Mouse (Mus musculus): ENCODE measurements around the gene Tmem30b. TPM values are rescaled to one million over a fixed set of nuclear protein-coding genes. Genes with fewer than 3 reads are reported as not detected.

The Tmem30b gene
- polyA plus RNA-seq, 1 experiment, result 15.5 TPM

DNA sequence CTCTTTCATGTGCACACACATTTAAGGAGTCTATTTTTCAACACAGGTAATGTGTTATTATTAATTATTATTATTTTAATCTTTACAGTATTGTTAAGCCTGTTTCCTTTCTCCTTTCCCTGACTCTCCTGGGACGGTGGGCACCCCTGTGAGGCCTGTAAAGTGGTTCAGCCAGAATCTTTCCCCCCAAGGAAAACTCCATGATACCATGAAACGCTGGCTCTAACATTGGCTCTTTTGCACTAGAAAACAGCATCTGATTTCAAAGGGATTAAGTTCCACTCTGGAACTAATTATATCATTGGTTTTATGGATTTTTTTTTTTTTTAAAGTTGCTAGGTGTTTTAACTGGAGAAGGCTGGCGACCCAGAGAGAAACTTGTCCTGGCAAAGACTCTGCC, 24.2 kb downstream of the Tmem30b start:
- WGBS, result 87% methylated on average over 3 of the region's 3 CpGs
- TF ChIP-seq CTCF (IDR thresholded peaks at IDR 0.05; ENCODE audit: insufficient read depth, low read length), result no peak
- Histone ChIP-seq H3K4me3 (replicated peaks; ENCODE audit: extremely low read depth, low read depth, low read length) (no peak overlapping the region), H3K4me1 (ENCODE audit: control insufficient read depth, insufficient read depth, low read length) (no peaks in the 10 kb centered on the region)
- no peak for DNase-seq

DNA sequence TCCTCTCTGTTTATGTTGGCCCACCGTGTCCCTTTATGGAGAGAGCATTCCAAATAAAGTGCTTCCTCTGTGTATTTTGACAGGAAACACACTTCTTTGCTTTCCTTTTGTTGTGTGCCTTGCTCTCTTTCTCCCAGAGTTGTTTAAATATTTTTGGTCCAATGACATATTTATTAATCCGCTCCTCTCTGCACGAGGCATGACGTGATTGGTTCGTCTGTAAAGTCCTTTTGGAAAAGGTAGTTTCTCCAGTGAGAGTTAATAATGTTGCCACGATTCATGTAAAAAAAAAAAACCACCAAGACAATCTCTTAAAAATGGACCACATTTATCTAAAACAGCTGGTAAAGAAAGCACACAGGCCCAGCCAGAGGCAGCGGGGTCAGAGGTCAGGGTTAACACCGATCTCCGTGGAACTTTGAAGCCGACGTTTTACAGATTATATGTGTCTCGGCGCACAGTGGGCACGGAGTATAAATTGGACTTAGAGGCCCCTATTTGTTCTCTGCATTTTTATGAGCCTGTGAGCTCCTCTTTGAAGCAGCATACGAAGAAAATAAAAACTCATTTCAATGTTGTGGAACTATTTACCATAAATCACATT, 24.9 kb downstream of the Tmem30b start:
- 58% methylated on average over 15 of the region's 15 CpGs for WGBS
- H3K4me1 ChIP-seq (ENCODE audit: control insufficient read depth, insufficient read depth, low read length), result no peaks in the 10 kb centered on the region

DNA sequence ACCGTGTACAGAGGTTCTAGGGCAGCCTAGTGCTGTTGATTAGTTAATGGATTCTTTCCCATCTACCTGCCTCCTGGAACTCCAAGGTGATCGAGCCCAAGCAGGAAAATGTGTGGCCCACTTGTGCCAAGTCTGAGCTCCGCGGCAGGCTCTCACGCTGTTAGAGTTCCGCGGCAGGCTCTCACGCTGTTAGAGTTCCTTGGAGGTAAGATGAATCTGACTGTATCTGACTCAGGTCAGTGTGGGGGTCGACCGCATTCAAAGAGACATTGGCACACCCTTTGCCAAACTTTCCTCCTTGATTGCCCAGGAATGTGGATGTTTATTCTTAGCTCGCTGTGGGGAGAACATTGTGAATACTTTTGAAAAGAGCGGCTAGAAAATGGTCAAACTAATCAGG, 28.4 kb downstream of the Tmem30b start:
- no peak for DNase-seq
- TF ChIP-seq POLR2A (IDR thresholded peaks at IDR 0.05; ENCODE audit: borderline replicate concordance, extremely low read depth, low read depth, low read length) (no peak), CTCF (IDR thresholded peaks at IDR 0.05; ENCODE audit: insufficient read depth, low read length) (no peak)
- WGBS, result 42% methylated on average over 12 of the region's 12 CpGs
- H3K4me3 ChIP-seq (replicated peaks; ENCODE audit: extremely low read depth, low read depth, low read length), result no peak overlapping the region
- H3K4me1 ChIP-seq (ENCODE audit: control insufficient read depth, insufficient read depth, low read length), result no peaks in the 10 kb centered on the region

More for the DNA sequence above, 24.9 kb downstream of the Tmem30b start:
- no peak overlapping the region for H3K4me3 ChIP-seq (replicated peaks; ENCODE audit: extremely low read depth, low read depth, low read length)
- TF ChIP-seq POLR2A (IDR thresholded peaks at IDR 0.05; ENCODE audit: borderline replicate concordance, extremely low read depth, low read depth, low read length) (no peak), CTCF (IDR thresholded peaks at IDR 0.05; ENCODE audit: insufficient read depth, low read length) (no peak)
- DNase-seq, result no peak

DNA sequence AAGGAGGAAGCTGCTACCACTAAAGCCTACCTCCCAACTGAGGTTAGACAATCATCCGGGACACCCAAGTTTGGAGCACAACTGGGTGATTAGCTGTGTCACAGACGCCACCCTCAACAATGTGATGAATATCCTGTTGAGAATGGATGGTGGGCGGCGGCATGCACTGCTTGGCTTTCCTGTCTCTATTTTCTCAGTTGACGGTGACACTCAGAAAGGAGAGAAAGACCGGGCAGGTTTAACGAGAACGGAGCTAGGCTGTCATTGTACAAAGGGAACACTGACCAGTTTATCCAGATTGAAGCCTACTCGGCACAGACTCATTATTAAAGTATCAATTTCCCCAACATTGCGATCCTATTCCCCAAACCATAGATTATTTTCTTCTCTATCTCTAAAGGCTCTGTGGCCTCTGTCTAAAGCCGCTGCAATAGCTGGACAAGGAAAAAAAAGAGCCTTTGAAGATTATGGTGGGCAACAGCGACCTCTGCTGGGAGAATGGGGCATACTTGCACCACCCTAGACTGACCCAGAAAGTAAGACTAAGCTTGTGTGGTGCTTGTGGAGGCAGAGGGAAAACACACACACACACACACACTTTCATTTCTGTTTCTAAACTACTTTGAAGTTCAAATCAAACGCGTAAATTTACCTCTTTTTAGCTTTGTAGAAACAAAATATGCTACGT, 29.0 kb downstream of the Tmem30b start:
- TF ChIP-seq POLR2A (IDR thresholded peaks at IDR 0.05; ENCODE audit: borderline replicate concordance, extremely low read depth, low read depth, low read length) (no peak), CTCF (IDR thresholded peaks at IDR 0.05; ENCODE audit: insufficient read depth, low read length) (peak; percentile 86)
- H3K4me1 ChIP-seq (ENCODE audit: control insufficient read depth, insufficient read depth, low read length), result no peaks in the 10 kb centered on the region

DNA sequence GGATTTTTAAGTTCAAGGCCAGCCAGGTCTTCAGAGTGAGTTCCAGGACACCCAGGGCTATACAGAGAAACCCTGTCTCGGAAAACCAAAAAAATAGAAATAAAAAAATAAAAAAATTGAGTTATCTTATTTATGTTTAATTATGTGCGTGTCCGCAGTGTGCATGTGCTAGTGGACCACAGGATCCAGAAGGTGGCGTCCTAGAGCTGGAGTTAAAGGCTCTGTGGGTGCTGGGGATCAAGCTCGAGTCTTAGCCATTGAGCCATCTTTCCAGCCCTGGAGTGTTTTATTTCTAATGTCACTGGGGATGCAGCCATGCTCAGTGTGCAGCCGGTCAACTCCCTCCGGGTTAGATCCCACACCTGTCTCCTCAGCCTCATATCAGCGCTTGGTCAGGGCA, 29.7 kb downstream of the Tmem30b start:
- TF ChIP-seq CTCF (IDR thresholded peaks at IDR 0.05; ENCODE audit: insufficient read depth, low read length) (no peak), POLR2A (IDR thresholded peaks at IDR 0.05; ENCODE audit: borderline replicate concordance, extremely low read depth, low read depth, low read length) (no peak)
- no peak overlapping the region for H3K4me3 ChIP-seq (replicated peaks; ENCODE audit: extremely low read depth, low read depth, low read length)
- 93% methylated on average over 8 of the region's 8 CpGs for WGBS

More for the DNA sequence above, 29.0 kb downstream of the Tmem30b start:
- peak; percentile 79 for DNase-seq
- 31% methylated on average over 15 of the region's 15 CpGs for WGBS
- no peak overlapping the region for H3K4me3 ChIP-seq (replicated peaks; ENCODE audit: extremely low read depth, low read depth, low read length)

DNA sequence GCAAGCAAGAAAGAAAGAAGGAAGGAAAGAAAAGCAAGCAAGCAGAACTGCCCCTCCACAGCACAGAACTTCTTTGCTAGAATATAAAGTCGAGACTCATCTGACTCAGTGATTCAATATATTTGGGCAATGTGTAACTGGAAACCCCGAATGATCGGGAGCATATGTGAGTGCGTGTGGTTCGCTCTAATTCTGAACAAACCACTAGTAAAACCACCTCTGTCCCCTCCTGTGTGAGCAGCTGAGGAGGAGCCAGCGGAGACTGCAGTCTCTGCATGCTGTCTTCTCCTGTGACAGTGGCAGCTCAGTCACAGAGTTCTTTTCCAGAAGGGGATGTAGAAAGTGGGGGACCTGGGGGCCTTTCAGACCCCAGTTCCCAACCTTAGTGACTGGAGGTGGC, 31.5 kb downstream of the Tmem30b start:
- no peaks in the 10 kb centered on the region for H3K4me1 ChIP-seq (ENCODE audit: control insufficient read depth, insufficient read depth, low read length)
- no peak overlapping the region for H3K4me3 ChIP-seq (replicated peaks; ENCODE audit: extremely low read depth, low read depth, low read length)
- WGBS, result 67% methylated on average over 6 of the region's 6 CpGs
- TF ChIP-seq CTCF (IDR thresholded peaks at IDR 0.05; ENCODE audit: insufficient read depth, low read length), result no peak
- no peak for TF ChIP-seq POLR2A (IDR thresholded peaks at IDR 0.05; ENCODE audit: borderline replicate concordance, extremely low read depth, low read depth, low read length)
- DNase-seq, result no peak

More for the DNA sequence above, 29.7 kb downstream of the Tmem30b start:
- H3K4me1 ChIP-seq (ENCODE audit: control insufficient read depth, insufficient read depth, low read length), result no peaks in the 10 kb centered on the region
- no peak for DNase-seq

DNA sequence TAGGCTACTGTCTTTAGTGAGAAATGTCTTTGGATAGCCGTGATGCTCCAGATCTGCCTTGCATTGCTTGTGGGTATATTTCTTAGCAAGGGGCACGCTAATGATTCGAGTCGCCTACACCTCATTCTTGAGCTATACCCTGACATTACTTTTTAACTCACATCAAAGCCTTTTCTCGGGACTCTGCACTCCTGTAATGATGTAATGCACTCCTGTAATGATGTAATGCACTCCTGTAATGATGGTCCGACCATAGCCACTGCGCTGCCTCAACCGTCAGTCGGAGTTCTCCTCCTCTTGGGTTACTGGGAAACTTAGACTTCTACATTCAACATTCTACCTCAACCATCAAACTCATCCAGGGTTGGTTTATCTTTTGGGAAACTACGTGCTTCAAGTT, 32.2 kb downstream of the Tmem30b start:
- no peak for DNase-seq
- WGBS, result 83% methylated on average over 10 of the region's 10 CpGs
- no peak overlapping the region for H3K4me3 ChIP-seq (replicated peaks; ENCODE audit: extremely low read depth, low read depth, low read length)
- TF ChIP-seq CTCF (IDR thresholded peaks at IDR 0.05; ENCODE audit: insufficient read depth, low read length) (no peak), POLR2A (IDR thresholded peaks at IDR 0.05; ENCODE audit: borderline replicate concordance, extremely low read depth, low read depth, low read length) (no peak)
- H3K4me1 ChIP-seq (ENCODE audit: control insufficient read depth, insufficient read depth, low read length), result no peaks in the 10 kb centered on the region

DNA sequence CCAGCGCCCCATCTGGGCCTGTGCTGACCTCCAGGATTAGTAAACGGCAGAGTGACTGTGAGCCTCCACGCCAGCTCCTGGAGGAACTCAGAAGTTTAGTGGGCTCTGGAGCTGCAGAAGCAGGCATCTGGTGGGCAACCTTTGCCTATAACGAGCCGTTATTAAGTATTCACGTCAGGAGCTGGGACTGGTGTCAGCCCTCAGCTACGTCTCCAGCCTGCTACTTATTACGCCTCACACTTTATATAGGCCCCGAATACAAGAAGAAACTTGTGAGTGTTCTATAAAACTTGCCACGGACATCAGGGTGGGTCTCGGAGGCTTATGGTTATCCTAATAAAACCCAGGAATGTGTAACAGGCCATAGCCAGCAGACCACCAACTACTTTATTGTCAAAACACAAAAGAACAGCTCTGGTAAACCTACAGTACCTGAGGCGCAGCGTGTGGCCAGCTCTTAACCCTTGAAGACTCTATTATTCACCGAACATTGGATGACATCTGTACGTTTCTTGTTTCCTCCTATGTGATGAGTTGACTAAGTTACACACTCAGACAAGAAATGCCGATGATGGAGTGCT, 34.6 kb downstream of the Tmem30b start:
- TF ChIP-seq CTCF (IDR thresholded peaks at IDR 0.05; ENCODE audit: insufficient read depth, low read length), result no peak
- no peak for TF ChIP-seq POLR2A (IDR thresholded peaks at IDR 0.05; ENCODE audit: borderline replicate concordance, extremely low read depth, low read depth, low read length)
- Histone ChIP-seq H3K4me3 (replicated peaks; ENCODE audit: extremely low read depth, low read depth, low read length) (no peak overlapping the region), H3K4me1 (ENCODE audit: control insufficient read depth, insufficient read depth, low read length) (no peaks in the 10 kb centered on the region)
- no peak for DNase-seq
- 89% methylated on average over 16 of the region's 16 CpGs for WGBS

DNA sequence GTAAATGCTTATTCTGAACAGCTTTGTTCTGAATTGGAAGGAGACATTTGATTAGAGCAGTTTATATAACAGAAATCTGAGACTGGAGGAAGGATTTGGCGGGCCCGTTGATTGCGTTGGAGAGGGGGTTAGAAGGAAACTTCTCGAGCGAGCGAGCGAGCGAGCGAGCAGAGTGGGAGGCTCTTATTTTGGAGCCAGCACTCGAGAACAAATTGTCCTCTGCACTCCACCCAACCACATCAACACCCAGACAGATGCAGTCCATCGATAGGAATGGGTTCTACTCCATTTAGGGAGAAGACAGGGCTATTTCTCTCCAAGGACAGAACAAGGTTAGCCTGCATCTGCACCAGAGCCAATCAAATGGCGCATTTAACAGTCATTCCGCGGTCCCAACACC, 39.1 kb downstream of the Tmem30b start:
- DNase-seq, result no peak
- Histone ChIP-seq H3K4me1 (ENCODE audit: control insufficient read depth, insufficient read depth, low read length) (no peaks in the 10 kb centered on the region), H3K4me3 (replicated peaks; ENCODE audit: extremely low read depth, low read depth, low read length) (no peak overlapping the region)
- no peak for TF ChIP-seq POLR2A (IDR thresholded peaks at IDR 0.05; ENCODE audit: borderline replicate concordance, extremely low read depth, low read depth, low read length)
- TF ChIP-seq CTCF (IDR thresholded peaks at IDR 0.05; ENCODE audit: insufficient read depth, low read length), result no peak
- WGBS, result 54% methylated on average over 14 of the region's 14 CpGs

DNA sequence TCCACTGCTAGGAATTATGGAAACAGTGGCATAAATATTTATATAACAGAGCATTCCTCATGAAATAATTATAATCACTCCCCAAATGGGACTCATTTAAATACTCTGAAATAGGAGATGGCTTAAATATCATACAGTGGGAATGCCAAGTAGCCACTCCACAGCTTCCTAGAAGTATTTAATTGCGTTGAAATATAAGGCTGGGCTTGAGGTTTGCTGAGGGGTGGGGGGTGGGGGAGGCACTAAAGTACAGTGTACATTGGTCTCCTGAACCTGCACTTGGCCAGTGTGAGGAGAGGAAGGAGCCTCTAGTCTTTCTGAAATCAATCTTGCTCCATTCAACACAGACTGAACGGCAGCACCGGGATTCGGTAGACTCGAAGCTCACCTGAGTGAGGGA, 39.5 kb downstream of the Tmem30b start:
- 51% methylated on average over 5 of the region's 5 CpGs for WGBS
- no peak for DNase-seq
- no peak for TF ChIP-seq CTCF (IDR thresholded peaks at IDR 0.05; ENCODE audit: insufficient read depth, low read length)
- TF ChIP-seq POLR2A (IDR thresholded peaks at IDR 0.05; ENCODE audit: borderline replicate concordance, extremely low read depth, low read depth, low read length), result no peak
- Histone ChIP-seq H3K4me1 (ENCODE audit: control insufficient read depth, insufficient read depth, low read length) (no peaks in the 10 kb centered on the region), H3K4me3 (replicated peaks; ENCODE audit: extremely low read depth, low read depth, low read length) (no peak overlapping the region)
